Mouse (Mus musculus) C2C12 (cell line): ENCODE measurements around the gene Ehd1.

Experiments
- CEBPB ChIP-seq: IDR thresholded peaks from one replicate; pipeline ENCODE4 v1.6.1; 2011; ENCODE audit warnings: low read depth, mild to moderate bottlenecking, control low read depth, moderate library complexity
- CTCF ChIP-seq: IDR thresholded peaks from one replicate; pipeline ENCODE4 v1.5.1; 2011; ENCODE audit not compliant: control insufficient read depth, insufficient read depth, insufficient read length
- FOSL1 ChIP-seq: IDR thresholded peaks from one replicate; pipeline ENCODE4 v1.8.0; 2011; ENCODE audit warnings: mild to moderate bottlenecking, low read length; ENCODE audit not compliant: poor library complexity, insufficient read depth, severe bottlenecking
- MYOD1 ChIP-seq: IDR thresholded peaks from one replicate; pipeline ENCODE4 v1.6.1; 2011; ENCODE audit warnings: low read depth; ENCODE audit not compliant: control insufficient read depth, insufficient read length
- USF1 ChIP-seq: IDR thresholded peaks from one replicate; pipeline ENCODE4 v1.6.1; 2011; ENCODE audit warnings: low read depth, mild to moderate bottlenecking, control low read depth, moderate library complexity

DNA sequence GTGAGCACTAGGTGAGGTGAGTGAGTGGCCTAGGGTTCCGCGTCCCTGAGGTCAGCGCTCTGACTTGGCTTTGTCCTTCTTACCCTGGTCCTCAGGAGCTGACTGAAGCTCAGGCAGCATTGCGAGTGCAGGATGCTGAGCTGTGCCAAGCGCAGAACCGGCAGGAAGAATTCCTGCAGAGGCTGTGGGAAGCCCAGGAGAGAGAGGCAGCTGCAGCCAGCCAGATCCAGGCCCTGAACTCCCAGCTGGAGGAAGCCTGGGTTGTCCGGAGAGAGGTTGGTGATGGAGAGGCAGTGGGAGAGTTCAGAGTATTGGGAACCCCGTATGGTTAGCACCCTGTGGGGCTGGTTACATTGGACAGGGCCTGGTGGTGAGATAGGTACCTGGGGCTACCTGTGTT, 37.3 kb downstream of the Ehd1 start:
- TF ChIP-seq CTCF (no peak), FOSL1 (no peak), MYOD1 (no peak), USF1 (no peak), CEBPB (no peak)
